Mouse (Mus musculus) CH12.LX (cell line): ENCODE measurements around the gene Xpnpep2. TPM values are rescaled to one million over a fixed set of nuclear protein-coding genes. Genes with fewer than 3 reads are reported as not detected.

ENCODE experiments used
- DNase-seq: peaks from one replicate; pipeline ENCODE4 v3.0.0-alpha.2; 2013; ENCODE audit errors: extremely low read depth
- H3K27ac ChIP-seq: 2 replicates; pipeline ENCODE4 v1.5.1; 2012; ENCODE audit warnings: low read depth, mild to moderate bottlenecking, control low read depth, moderate library complexity; ENCODE audit not compliant: insufficient read depth
- H3K27me3 ChIP-seq: replicated peaks from 2 replicates; pipeline ENCODE3; 2012; ENCODE audit warnings: inconsistent platforms
- H3K36me3 ChIP-seq, 2 experiments: replicated peaks in 1 of 2; 2 replicates each; pipeline versions ENCODE3 to v1.6.1; 2012; ENCODE audit warnings: inconsistent platforms in 1 of 2, low read length in 1 of 2, mild to moderate bottlenecking in 1 of 2, mixed read lengths in 1 of 2, moderate library complexity in 1 of 2; ENCODE audit not compliant: control insufficient read depth in 1 of 2, insufficient read depth in 1 of 2
- H3K4me1 ChIP-seq, 2 experiments: 2 replicates each; pipeline ENCODE4 v1.6.1; 2012; ENCODE audit warnings: inconsistent platforms in 1 of 2, moderate library complexity in 1 of 2; ENCODE audit not compliant: insufficient read depth in 2 of 2, control insufficient read depth in 1 of 2
- H3K4me2 ChIP-seq: 2 replicates; pipeline ENCODE4 v1.6.1; 2012; ENCODE audit warnings: low read depth, mild to moderate bottlenecking, control low read depth; ENCODE audit not compliant: poor library complexity, insufficient read depth, severe bottlenecking
- H3K4me3 ChIP-seq, 3 experiments: fragments of 150-350 bp in 1 of 3; sonication (generic) in 1 of 3; replicated peaks in 1 of 3; 2 replicates each; pipeline versions ENCODE3 to v1.5.1; 2011 to 2012; ENCODE audit warnings: low read depth in 2 of 3, low read length in 2 of 3, mild to moderate bottlenecking in 2 of 3, moderate library complexity in 2 of 3, control low read depth in 1 of 3, improper control_type of control experiment in 1 of 3, inconsistent platforms in 1 of 3, mixed read lengths in 1 of 3; ENCODE audit not compliant: poor library complexity in 1 of 3
- H3K79me2 ChIP-seq: replicated peaks from 2 replicates; pipeline ENCODE4 v1.6.1; 2012; ENCODE audit warnings: mild to moderate bottlenecking, moderate library complexity; ENCODE audit not compliant: control insufficient read depth, poor library complexity, insufficient read depth, severe bottlenecking; ENCODE audit errors: extremely low read depth
- H3K9ac ChIP-seq: 2 replicates; pipeline ENCODE4 v1.6.1; 2012; ENCODE audit warnings: low read depth, mild to moderate bottlenecking, control low read depth, moderate library complexity; ENCODE audit not compliant: insufficient read depth
- H3K9me3 ChIP-seq: replicated peaks from 2 replicates; pipeline ENCODE3; 2012; ENCODE audit warnings: low read length, inconsistent platforms, mixed read lengths
- BHLHE40 ChIP-seq: IDR thresholded peaks from 2 replicates; pipeline ENCODE4 v1.6.1; 2011; ENCODE audit warnings: mild to moderate bottlenecking, low read depth, low read length, improper control_type of control experiment
- CHD1 ChIP-seq: IDR thresholded peaks from 2 replicates; pipeline ENCODE4 v1.6.1; 2012; ENCODE audit warnings: low read depth, low read length, improper control_type of control experiment, inconsistent platforms
- CHD2 ChIP-seq: IDR thresholded peaks from 2 replicates; pipeline ENCODE4 v1.6.1; 2011; ENCODE audit warnings: low read length, improper control_type of control experiment
- CTCF ChIP-seq, 2 experiments: IDR thresholded peaks in 1 of 2; conservative IDR thresholded peaks in 1 of 2; 2 replicates each; pipeline ENCODE4 v1.5.1; 2011 to 2012; ENCODE audit warnings: low read depth in 2 of 2, low read length in 2 of 2, improper control_type of control experiment in 1 of 2, inconsistent platforms in 1 of 2, mild to moderate bottlenecking in 1 of 2, moderate library complexity in 1 of 2
- ELF1 ChIP-seq: IDR thresholded peaks from 2 replicates; pipeline ENCODE4 v1.6.1; 2014; ENCODE audit warnings: low read depth, mild to moderate bottlenecking, inconsistent platforms, low read length, improper control_type of control experiment
- GABPA ChIP-seq: IDR thresholded peaks from 2 replicates; pipeline ENCODE4 v1.6.1; 2012; ENCODE audit warnings: low read depth, low read length, improper control_type of control experiment, inconsistent platforms; ENCODE audit not compliant: insufficient replicate concordance
- IRF4 ChIP-seq: IDR thresholded peaks from 2 replicates; pipeline ENCODE4 v1.6.1; 2014; ENCODE audit warnings: low read depth, mild to moderate bottlenecking, inconsistent platforms, low read length, improper control_type of control experiment
- JUN ChIP-seq: IDR thresholded peaks from 2 replicates; pipeline ENCODE4 v1.6.1; 2011; ENCODE audit warnings: low read depth, mild to moderate bottlenecking, low read length, improper control_type of control experiment, moderate library complexity; ENCODE audit not compliant: insufficient read depth
- JUND ChIP-seq: conservative IDR thresholded peaks from 2 replicates; pipeline ENCODE4 v1.6.1; 2011; ENCODE audit warnings: low read depth, low read length, improper control_type of control experiment
- MAFK ChIP-seq: IDR thresholded peaks from 2 replicates; pipeline ENCODE4 v1.6.1; 2011; ENCODE audit warnings: low read length, improper control_type of control experiment; ENCODE audit not compliant: insufficient replicate concordance
- MAZ ChIP-seq: IDR thresholded peaks from 2 replicates; pipeline ENCODE4 v1.6.1; 2012; ENCODE audit warnings: low read depth, mild to moderate bottlenecking, inconsistent platforms, low read length, improper control_type of control experiment, moderate library complexity
- MEF2A ChIP-seq: IDR thresholded peaks from 2 replicates; pipeline ENCODE4 v1.6.1; 2014; ENCODE audit warnings: low read depth, mild to moderate bottlenecking, inconsistent platforms, low read length, improper control_type of control experiment, borderline replicate concordance
- POLR2A ChIP-seq: IDR thresholded peaks from 2 replicates; pipeline ENCODE4 v1.6.1; 2011; ENCODE audit warnings: low read depth, mild to moderate bottlenecking, improper control_type of control experiment, low read length
- POLR2AphosphoS2 ChIP-seq: IDR thresholded peaks from 2 replicates; pipeline ENCODE4 v1.6.1; 2011; ENCODE audit warnings: low read depth, low read length, improper control_type of control experiment
- RAD21 ChIP-seq: IDR thresholded peaks from 2 replicates; pipeline ENCODE4 v1.6.1; 2011; ENCODE audit warnings: low read depth, mild to moderate bottlenecking, low read length, improper control_type of control experiment, moderate library complexity
- RCOR1 ChIP-seq: conservative IDR thresholded peaks from 2 replicates; pipeline ENCODE4 v1.6.1; 2012; ENCODE audit warnings: low read depth, mild to moderate bottlenecking, inconsistent platforms, low read length, improper control_type of control experiment
- SMC3 ChIP-seq: IDR thresholded peaks from 2 replicates; pipeline ENCODE4 v1.6.1; 2011; ENCODE audit warnings: low read depth, low read length, improper control_type of control experiment
- TBP ChIP-seq: conservative IDR thresholded peaks from 2 replicates; pipeline ENCODE4 v1.6.1; 2011; ENCODE audit warnings: low read depth, low read length, improper control_type of control experiment
- TCF12 ChIP-seq: IDR thresholded peaks from 2 replicates; pipeline ENCODE4 v1.6.1; 2014; ENCODE audit warnings: low read depth, mild to moderate bottlenecking, inconsistent platforms, low read length, improper control_type of control experiment
- UBTF ChIP-seq: IDR thresholded peaks from 2 replicates; pipeline ENCODE4 v1.6.1; 2012; ENCODE audit warnings: low read depth, mild to moderate bottlenecking, inconsistent platforms, low read length, improper control_type of control experiment, moderate library complexity
- ZKSCAN1 ChIP-seq: IDR thresholded peaks from 2 replicates; pipeline ENCODE4 v1.6.1; 2012; ENCODE audit warnings: low read depth, inconsistent platforms, low read length, improper control_type of control experiment, borderline replicate concordance
- dilution Hi-C: fragments of 300-500 bp; cut with MboI; formaldehyde crosslinking; loops from 2 replicates; pipeline ENCODE4 v1.14.3; 2020; ENCODE audit warnings: low sequenced_read_pairs; ENCODE audit not compliant: extremely low pct_unique_long_range_greater_than_20kb, extremely low pct_ligation_motif_present
- in situ Hi-C: fragments of 300-500 bp; cut with MboI; formaldehyde crosslinking; loops from 3 replicates; pipeline ENCODE4 v1.14.3; 2019; ENCODE audit warnings: low sequenced_read_pairs, low pct_ligation_motif_present, low pct_unique_long_range_greater_than_20kb, mixed read lengths
- polyA plus RNA-seq: library from polyadenylated mRNA; unstranded; fragments of >175 nt; gene quantifications from 2 replicates; pipeline ENCODE4 v1.2.1, GENCODE M21; 2012; ENCODE audit warnings: low read depth; ENCODE audit not compliant: insufficient read length
- total RNA-seq, 2 experiments: library from RNA; depleted of rRNA; stranded (reverse); fragments of 300-350 nt in 1 of 2; fragments of >200 nt in 1 of 2; gene quantifications; 2 replicates each; pipeline ENCODE4 v1.2.3; 2012 to 2014

The Xpnpep2 gene
- total and polyA plus RNA-seq, 3 experiments: 0.05 to 0.14 (median 0.08) TPM

GRCm38 (mm10) chrX:48071961-48072360 is 36.6 kb upstream of the Xpnpep2 start (continued):
- TF ChIP-seq POLR2A: no peak
- TF ChIP-seq GABPA: no peak

- Histone ChIP-seq H3K27ac (no peak overlapping the region), H3K4me2 (no peak overlapping the region), H3K36me3 (no peaks in the 10 kb centered on the region), H3K27me3 (no peaks in the 10 kb centered on the region), H3K4me3 (no peak overlapping the region), H3K79me2 (no peaks in the 10 kb centered on the region), H3K9ac (no peak overlapping the region), H3K4me1 (no peaks in the 10 kb centered on the region), H3K9me3 (no peaks in the 10 kb centered on the region)
- no peak for TF ChIP-seq TBP
- dilution Hi-C loops (no loop called here), in situ Hi-C loops (no loop called here)
- DNase-seq: no peak
Observed at GRCm38 (mm10) chrX:48072401-48072800, 36.1 kb upstream of the Xpnpep2 start.

- no peak overlapping the region for H3K4me3 ChIP-seq
- H3K4me1 ChIP-seq: no peaks in the 10 kb centered on the region
- TF ChIP-seq CHD1 (no peak), UBTF (no peak), TCF12 (no peak), CTCF (conservative IDR thresholded peaks at IDR 0.05 in 1 of 2, IDR thresholded peaks at IDR 0.05 in 1 of 2; ENCODE audit: low read depth in 2 of 2, low read length in 2 of 2) (no peak), SMC3 (no peak), RAD21 (no peak), ELF1 (no peak), JUN (no peak), RCOR1 (no peak), IRF4 (no peak), MEF2A (no peak), MAZ (no peak), POLR2AphosphoS2 (no peak), CHD2 (no peak), ZKSCAN1 (no peak), MAFK (no peak), GABPA (no peak), BHLHE40 (no peak), JUND (no peak)
- no peaks in the 10 kb centered on the region for H3K79me2 ChIP-seq
- no peaks in the 10 kb centered on the region for H3K27me3 ChIP-seq
- no peak overlapping the region for H3K9ac ChIP-seq
- no peak overlapping the region for H3K4me2 ChIP-seq
- in situ Hi-C loops: no loop called here
- H3K9me3 ChIP-seq: no peaks in the 10 kb centered on the region
- no peak for DNase-seq
- dilution Hi-C loops: no loop called here
- H3K27ac ChIP-seq: no peak overlapping the region
- no peaks in the 10 kb centered on the region for H3K36me3 ChIP-seq
Observed at GRCm38 (mm10) chrX:48074691-48075090, 33.8 kb upstream of the Xpnpep2 start.
